ENCODE assay signal across 8 mouse cellular contexts in the genomic region with DNA sequence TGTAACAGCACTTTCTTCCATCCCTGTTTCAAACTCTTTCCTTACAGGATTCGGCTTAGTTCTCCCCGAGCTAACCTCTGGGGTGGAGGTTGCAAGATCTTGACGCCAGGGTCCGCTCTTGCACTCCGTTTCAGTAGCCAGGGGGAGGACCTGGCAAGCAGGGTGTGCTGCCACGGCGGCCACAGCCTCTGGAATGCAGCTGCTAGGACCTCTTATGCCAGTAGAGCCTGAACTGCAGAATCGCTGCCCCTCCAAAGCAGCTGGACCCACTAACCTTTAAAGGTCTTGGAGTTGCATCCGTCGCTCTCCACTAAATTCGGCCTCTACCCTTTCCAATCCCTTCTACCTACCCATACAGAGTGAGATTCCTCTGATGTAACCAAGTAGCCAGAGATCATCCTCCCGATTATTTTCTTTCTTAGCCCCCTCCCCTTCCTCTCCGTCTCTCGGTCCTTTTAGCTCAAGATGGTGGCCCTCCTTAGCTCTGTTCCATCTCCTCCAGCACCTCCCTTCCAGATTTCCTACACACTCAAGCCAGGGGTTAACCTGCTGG. TPM values are rescaled to one million over a fixed set of nuclear protein-coding genes. Genes with fewer than 3 reads are reported as not detected.
DNase-seq lines count a peak whose midpoint lies in the region; ATAC-seq lines count a peak whose summit lies in the region.

No protein-coding gene starts in this region.

- peak overlapping the region; percentile 47 for H3K9ac ChIP-seq in intestine, embryonic 14.5 days (ENCODE audit: low read length)

- H3K4me1 ChIP-seq in intestine, embryonic 14.5 days (replicated peaks; ENCODE audit: control insufficient read depth, insufficient read depth, low read length): peaks cover 4% of the 10 kb centered on the region
- peaks cover 22% of the 10 kb centered on the region for H3K4me1 ChIP-seq in megakaryocyte, embryonic 14.5 days

- peak; percentile 85 for ATAC-seq in intestine, embryonic 14.5 days (replicated peaks; ENCODE audit: low FRiP score, low TSS enrichment, low read depth)

- H3K4me3 ChIP-seq in intestine, embryonic 14.5 days (ENCODE audit: low read depth, low read length): peak overlapping the region; percentile 77
- peak overlapping the region; percentile 91 for H3K4me3 ChIP-seq in megakaryocyte, embryonic 14.5 days (replicated peaks)

- no peaks in the 10 kb centered on the region for H3K27me3 ChIP-seq in intestine, embryonic 14.5 days (replicated peaks; ENCODE audit: control insufficient read depth, insufficient read depth, low read length)
- H3K27me3 ChIP-seq in megakaryocyte, embryonic 14.5 days (replicated peaks): peaks cover 70% of the 10 kb centered on the region

- H3K9me3 ChIP-seq in intestine, embryonic 14.5 days (ENCODE audit: control insufficient read depth, low read length): no peaks in the 10 kb centered on the region
- no peaks in the 10 kb centered on the region for H3K9me3 ChIP-seq in megakaryocyte, embryonic 14.5 days

- peak; percentile 92 for DNase-seq in adrenal gland, adult 2 months
- DNase-seq in embryo, embryonic 10.5 days (ENCODE audit: low spot score): peak; percentile 94
- DNase-seq in gastrocnemius, postnatal 36 days: peak; percentile 81 to 83
- DNase-seq in intestine, embryonic 14.5 days (ENCODE audit: low spot score): peak; percentile 91
- DNase-seq in left cerebral cortex, postnatal 10 days (ENCODE audit: extremely low spot score in 1 of 2, low spot score in 2 of 2): peak; percentile 74 to 90
- DNase-seq in right cerebral cortex, postnatal 10 days (ENCODE audit: low spot score in 2 of 2): peak; percentile 86
- DNase-seq in urinary bladder, postnatal 36 days (ENCODE audit: low spot score in 2 of 2): peak; percentile 75 to 88

- intact Hi-C loops in gastrocnemius, postnatal 36 days (cut with DNase I): loop anchor here (1.0 kb wide), 1 partner anchor 119 kb away; no protein-coding TSS in a partner anchor
- intact Hi-C loops in left cerebral cortex, postnatal 10 days (cut with DNase I): loop anchor here (1.0 kb wide), 1 partner anchor 119 kb away; no protein-coding TSS in a partner anchor

- H3K36me3 ChIP-seq in intestine, embryonic 14.5 days (ENCODE audit: control insufficient read depth, insufficient read depth, low read length): no peaks in the 10 kb centered on the region
- no peaks in the 10 kb centered on the region for H3K36me3 ChIP-seq in megakaryocyte, embryonic 14.5 days (replicated peaks; ENCODE audit: low read length)

- peak overlapping the region; percentile 82 for H3K27ac ChIP-seq in intestine, embryonic 14.5 days (ENCODE audit: low read depth)

- peak overlapping the region; percentile 76 for H3K4me2 ChIP-seq in intestine, embryonic 14.5 days (ENCODE audit: low read length)

- under 1% methylated on average over 14 of the region's 14 CpGs for WGBS in intestine, embryonic 14.5 days

RNA-seq across cellular contexts. Expression of a gene that starts 0.5 kb away (rescaled TPM):
- 10 to 100 TPM in 1 of 2 experiments, 1 to 10 TPM in 1; 9.6 to 12.5 TPM for total RNA-seq in adrenal gland, adult 2 months (2021)
- polyA plus RNA-seq in adrenal gland, adult 2 months (2012; rRNA removed): 2.2 and 2.9 TPM in 2 replicates
- 1 to 10 TPM; 1.7 to 2.0 TPM for total RNA-seq in gastrocnemius, postnatal 36 days (2021)
- polyA plus RNA-seq in intestine, embryonic 14.5 days (2014; fragmentation: Nextera tagmentation; extraction: Ambion mirVana): 6.7 and 7.0 TPM in 2 replicates
- 10 to 100 TPM; 10.4 to 23.6 TPM for total RNA-seq in left cerebral cortex, postnatal 10 days (2021)
- polyA plus RNA-seq in megakaryocyte, embryonic 14.5 days (2012; ENCODE audit: insufficient read depth, low replicate concordance): 1.3 TPM in 1 of 2 replicates, not detected in the other

RNA-seq across cellular contexts. Expression of a gene that starts 11.0 kb away (rescaled TPM):
- total RNA-seq in adrenal gland, adult 2 months (2021): 10 to 100 TPM; 60.9 to 89.3 TPM
- 27.2 and 34.4 TPM in 2 replicates for polyA plus RNA-seq in adrenal gland, adult 2 months (2012; rRNA removed)
- 10 to 100 TPM; 31.5 to 34.2 TPM for total RNA-seq in gastrocnemius, postnatal 36 days (2021)
- polyA plus RNA-seq in intestine, embryonic 14.5 days (2014; fragmentation: Nextera tagmentation; extraction: Ambion mirVana): 80.4 and 84.8 TPM in 2 replicates
- 10 to 100 TPM; 71.4 to 80.0 TPM for total RNA-seq in left cerebral cortex, postnatal 10 days (2021)
- 0.77 and 16.3 TPM in 2 replicates for polyA plus RNA-seq in megakaryocyte, embryonic 14.5 days (2012; ENCODE audit: insufficient read depth, low replicate concordance)

Comparison
In these comparisons a context has a peak if more than half of its experiments do, and no peak if none do; other contexts are left out.
1. Peak in every context shown above with its lines: DNase-seq, ATAC-seq, H3K4me3 ChIP-seq and H3K27ac ChIP-seq.